Mouse (Mus musculus): ENCODE data around the gene Slc5a5.

GRCm38 (mm10) chr8:70912955-70913354 is 20.4 kb upstream of the Slc5a5 start:
- TF ChIP-seq CTCF (IDR thresholded peaks at IDR 0.05; ENCODE audit: control insufficient read depth, insufficient read depth, insufficient read length), result no peak
- TF ChIP-seq MAX (IDR thresholded peaks at IDR 0.05), result no peak
- no peak for TF ChIP-seq MYOG (IDR thresholded peaks at IDR 0.05; ENCODE audit: control insufficient read depth, extremely low read depth, insufficient read length)
- no peak for TF ChIP-seq FOSL1 (IDR thresholded peaks at IDR 0.05; ENCODE audit: insufficient read depth, low read length, poor library complexity, severe bottlenecking)
- TF ChIP-seq USF1 (IDR thresholded peaks at IDR 0.05; ENCODE audit: low read depth), result no peak
- no peak for TF ChIP-seq CEBPB (IDR thresholded peaks at IDR 0.05; ENCODE audit: low read depth)
